Comparison of ENCODE assay signal across 8 mouse cellular contexts in the genomic region with DNA sequence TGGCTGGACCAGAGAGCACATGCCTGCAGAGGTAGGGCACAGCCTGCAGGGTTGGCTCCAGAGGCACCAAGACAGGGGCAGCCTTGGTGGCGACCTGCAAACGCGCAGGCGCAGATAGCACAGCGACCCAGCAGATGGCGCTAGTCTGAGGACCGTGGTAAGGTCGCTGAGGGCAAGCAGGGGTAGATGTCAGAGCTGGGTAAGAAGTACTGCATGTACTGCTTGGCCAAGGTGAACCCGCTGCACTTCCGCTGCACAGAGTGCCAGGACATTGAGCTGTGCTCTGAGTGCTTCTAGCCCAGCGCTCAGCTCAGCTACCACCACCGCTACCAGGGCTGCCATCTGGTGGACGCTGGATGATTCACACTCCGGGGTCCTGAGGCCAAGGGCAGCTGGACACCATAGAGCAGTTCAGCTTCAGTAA.
A peak's percentile ranks its signal among the peaks of the same experiment; 100 is the strongest.
DNase-seq lines count a peak whose midpoint lies in the region; ATAC-seq and TF ChIP-seq lines count a peak whose summit lies in the region.
"Not testable (repeated sequence)": the region's sequence is repeated elsewhere in the genome, so short reads cannot be mapped to it uniquely, and the experiment has no call there.

No protein-coding gene starts in this region.

- H3K4me3 ChIP-seq in embryonic facial prominence, embryonic 12.5 days = peak overlapping the region; percentile 30
- H3K4me3 ChIP-seq in limb, embryonic 10.5 days = peak overlapping the region; percentile 43
- peak overlapping the region; percentile 34 for H3K4me3 ChIP-seq in midbrain, embryonic 13.5 days (replicated peaks)
- H3K4me3 ChIP-seq in small intestine, adult 2 months (ENCODE audit: low read depth, low read length) = peak overlapping the region; percentile 39

- H3K9me3 ChIP-seq in embryonic facial prominence, embryonic 12.5 days; limb, embryonic 10.5 days (replicated peaks); midbrain, embryonic 13.5 days: not testable (repeated sequence)

- H3K9ac ChIP-seq in embryonic facial prominence, embryonic 12.5 days; midbrain, embryonic 13.5 days (replicated peaks): not testable (repeated sequence)

- not testable (repeated sequence) for H3K4me1 ChIP-seq in embryonic facial prominence, embryonic 12.5 days; limb, embryonic 10.5 days; midbrain, embryonic 13.5 days (replicated peaks); small intestine, adult 2 months (ENCODE audit: control insufficient read depth, insufficient read depth, insufficient read length, low read length)

- not testable (repeated sequence) for H3K36me3 ChIP-seq in embryonic facial prominence, embryonic 12.5 days; limb, embryonic 10.5 days; midbrain, embryonic 13.5 days; small intestine, adult 2 months (ENCODE audit: control insufficient read depth, insufficient read depth, low read length)

- 3% methylated on average over 14 of the region's 14 CpGs for WGBS in embryonic facial prominence, embryonic 12.5 days
- WGBS in limb, embryonic 10.5 days = 4% methylated on average over 14 of the region's 14 CpGs
- 3% methylated on average over 14 of the region's 14 CpGs for WGBS in midbrain, embryonic 13.5 days
- 2% methylated on average over 14 of the region's 14 CpGs for WGBS in small intestine, adult 2 months

- not testable (repeated sequence) for TF ChIP-seq POLR2A in small intestine, adult 2 months (IDR thresholded peaks at IDR 0.05; ENCODE audit: low read depth, low read length)

- peak; percentile 70 for DNase-seq in 3134 (ENCODE audit: extremely low read depth, insufficient read length, low spot score)
- DNase-seq in adrenal gland, postnatal 25 days = peak; percentile 84
- peak; percentile 75 to 77 for DNase-seq in heart, adult 18-20 months
- peak; percentile 84 for DNase-seq in kidney, adult 18-20 months
- peak; percentile 85 for DNase-seq in limb, embryonic 10.5 days (ENCODE audit: low spot score)

- H3K27me3 ChIP-seq in embryonic facial prominence, embryonic 12.5 days; limb, embryonic 10.5 days (ENCODE audit: low read depth, poor library complexity, severe bottlenecking); midbrain, embryonic 13.5 days; small intestine, adult 2 months (ENCODE audit: control insufficient read depth, insufficient read depth, low read length): not testable (repeated sequence)

- TF ChIP-seq CTCF in small intestine, adult 2 months (IDR thresholded peaks at IDR 0.05; ENCODE audit: extremely low read depth, insufficient read length, insufficient replicate concordance, low read depth, low read length) = peak; percentile 82; the same call in 1 of the 2 replicates

- H3K27ac ChIP-seq in embryonic facial prominence, embryonic 12.5 days; limb, embryonic 10.5 days; midbrain, embryonic 13.5 days; small intestine, adult 2 months (ENCODE audit: insufficient read depth, low read depth, low read length): not testable (repeated sequence)

- ATAC-seq in embryonic facial prominence, embryonic 12.5 days (ENCODE audit: insufficient number of reproducible peaks, insufficient read depth, low FRiP score, low TSS enrichment) = 0 out of 2 replicates have a peak, but pooled peaks have one; percentile 56
- peak; percentile 96 for ATAC-seq in midbrain, embryonic 13.5 days

- H3K4me2 ChIP-seq in embryonic facial prominence, embryonic 12.5 days (replicated peaks) = peak overlapping the region; percentile 49
- H3K4me2 ChIP-seq in midbrain, embryonic 13.5 days (replicated peaks) = peak overlapping the region; percentile 53
